Mouse (Mus musculus): ENCODE results near the gene Dzip3. TPM values are rescaled to one million over a fixed set of nuclear protein-coding genes. Genes with fewer than 3 reads are reported as not detected.

Gene Dzip3
- 69.3 and 80.9 TPM in 2 replicates for polyA plus RNA-seq (2014; fragmentation: Nextera tagmentation; extraction: Ambion mirVana)

DNA sequence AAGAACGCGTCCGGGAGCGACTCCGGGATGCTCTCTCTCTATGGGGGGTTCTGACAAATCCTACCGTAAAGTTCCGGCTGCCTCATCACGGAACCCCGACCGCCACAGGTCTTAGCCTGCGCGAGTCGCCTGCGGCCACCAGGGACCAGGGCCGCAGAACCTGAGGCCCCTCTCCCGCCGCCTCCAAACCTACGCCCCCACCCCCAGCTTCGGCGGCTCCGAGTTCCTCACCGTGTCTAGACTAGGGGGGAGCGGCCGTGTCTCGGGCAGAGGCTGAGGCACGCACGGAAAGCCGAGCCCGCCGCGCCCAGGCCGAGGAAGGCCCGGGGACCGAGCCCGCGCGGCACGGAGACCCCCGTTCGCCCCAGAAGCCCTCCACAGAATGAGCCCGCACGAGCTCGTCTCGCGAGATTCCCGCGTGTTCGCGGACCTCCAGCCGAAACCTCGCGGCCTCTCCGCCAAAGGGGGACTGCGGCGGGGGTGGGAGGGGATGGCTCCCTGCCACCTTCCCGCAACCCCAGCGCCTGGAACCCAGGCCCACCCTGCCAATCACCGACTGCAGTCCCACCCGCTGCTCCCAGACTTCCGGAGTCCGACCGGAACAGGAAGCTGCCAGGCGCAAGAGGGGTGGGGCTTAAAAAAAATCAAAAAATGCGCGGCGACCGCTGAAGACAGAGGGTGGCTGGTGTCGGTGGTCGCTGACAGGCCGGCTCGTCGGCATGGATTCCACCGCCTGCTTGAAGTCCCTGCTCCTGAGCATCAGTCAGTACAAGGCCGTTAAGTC lies at the start of gene Dzip3, which contains the start of gene Cip2a:
Dzip3 (minus strand) TSS at position 607 of the 784 bp plus-strand sequence.
Cip2a (plus strand) TSS at position 627 of the 784 bp plus-strand sequence.
- Histone ChIP-seq H3K9ac (replicated peaks; ENCODE audit: low read length) (peak within 1 kb of the TSS; percentile 99), H3K27me3 (ENCODE audit: control insufficient read depth, insufficient read depth, low read length) (no peaks in the 10 kb centered on the region), H3K27ac (replicated peaks; ENCODE audit: low read depth, low read length) (peak within 1 kb of the TSS; percentile 98), H3K4me3 (replicated peaks; ENCODE audit: low read depth, low read length) (peak within 1 kb of the TSS; percentile 86), H3K9me3 (ENCODE audit: control insufficient read depth, low read length) (no peaks in the 10 kb centered on the region), H3K4me2 (ENCODE audit: low read length) (peak within 1 kb of the TSS; percentile 80), H3K4me1 (ENCODE audit: control insufficient read depth, insufficient read depth, low read length) (peaks cover 12% of the 10 kb centered on the region; the same call in 1 of the 2 replicates), H3K36me3 (ENCODE audit: control insufficient read depth, insufficient read depth, low read length) (no peaks in the 10 kb centered on the region)
- DNase-seq = peak; percentile 97
- WGBS = under 1% methylated on average over 74 of the region's 74 CpGs
- peak; percentile 99 for ATAC-seq (ENCODE audit: low FRiP score, low TSS enrichment)

- H3K4me2 ChIP-seq (ENCODE audit: low read length) = no peak overlapping the region
- H3K27me3 ChIP-seq (ENCODE audit: control insufficient read depth, insufficient read depth, low read length) = no peaks in the 10 kb centered on the region
- no peak overlapping the region for H3K4me3 ChIP-seq (replicated peaks; ENCODE audit: low read depth, low read length)
- no peak overlapping the region for H3K9ac ChIP-seq (replicated peaks; ENCODE audit: low read length)
- 85% methylated on average over 3 of the region's 3 CpGs for WGBS
- no peak overlapping the region for H3K27ac ChIP-seq (replicated peaks; ENCODE audit: low read depth, low read length)
- H3K36me3 ChIP-seq (ENCODE audit: control insufficient read depth, insufficient read depth, low read length) = no peaks in the 10 kb centered on the region
- DNase-seq = no peak
- no peaks in the 10 kb centered on the region for H3K4me1 ChIP-seq (ENCODE audit: control insufficient read depth, insufficient read depth, low read length)
- H3K9me3 ChIP-seq (ENCODE audit: control insufficient read depth, low read length) = no peaks in the 10 kb centered on the region
- no peak for ATAC-seq (ENCODE audit: low FRiP score, low TSS enrichment)
Measured at GRCm38 (mm10) chr16:49040554-49041221, 46.7 kb upstream of the Dzip3 start.

GRCm38 (mm10) chr16:49037771-49038170 lies 43.8 kb upstream of the Dzip3 start:
- ATAC-seq (ENCODE audit: low FRiP score, low TSS enrichment) = no peak
- H3K4me3 ChIP-seq (replicated peaks; ENCODE audit: low read depth, low read length) = no peak overlapping the region
- 85% methylated on average over 4 of the region's 4 CpGs for WGBS

DNA sequence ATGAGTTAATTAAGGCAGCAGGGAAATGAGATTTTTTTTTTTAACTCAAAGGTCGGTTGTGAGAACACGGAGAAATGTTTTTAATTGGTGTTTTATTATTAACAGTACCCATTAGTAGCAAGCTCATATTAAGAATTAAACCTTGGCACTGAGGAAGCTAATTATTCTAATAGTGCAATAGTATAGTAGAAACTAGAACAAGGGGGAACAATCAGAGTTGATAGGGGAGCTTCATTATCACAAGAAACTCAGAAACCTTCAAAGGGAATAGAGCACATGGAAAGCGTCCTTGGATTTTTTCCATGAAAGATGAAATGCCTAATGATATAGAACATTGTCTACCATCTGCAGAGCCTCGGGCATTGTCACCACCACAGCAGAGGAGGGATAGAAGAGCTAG lies 41.9 kb upstream of the Dzip3 start:
- WGBS = 76% methylated on average over 4 of the region's 4 CpGs
- Histone ChIP-seq H3K9me3 (ENCODE audit: control insufficient read depth, low read length) (no peaks in the 10 kb centered on the region), H3K4me3 (replicated peaks; ENCODE audit: low read depth, low read length) (no peak overlapping the region), H3K9ac (replicated peaks; ENCODE audit: low read length) (no peak overlapping the region), H3K36me3 (ENCODE audit: control insufficient read depth, insufficient read depth, low read length) (no peaks in the 10 kb centered on the region), H3K4me1 (ENCODE audit: control insufficient read depth, insufficient read depth, low read length) (no peaks in the 10 kb centered on the region), H3K27me3 (ENCODE audit: control insufficient read depth, insufficient read depth, low read length) (no peaks in the 10 kb centered on the region), H3K4me2 (ENCODE audit: low read length) (no peak overlapping the region), H3K27ac (replicated peaks; ENCODE audit: low read depth, low read length) (no peak overlapping the region)
- DNase-seq (peak; percentile 4), ATAC-seq (ENCODE audit: low FRiP score, low TSS enrichment) (no peak)

More at GRCm38 (mm10) chr16:49037771-49038170, 43.8 kb upstream of the Dzip3 start:
- H3K9ac ChIP-seq (replicated peaks; ENCODE audit: low read length) = no peak overlapping the region
- no peak overlapping the region for H3K27ac ChIP-seq (replicated peaks; ENCODE audit: low read depth, low read length)
- DNase-seq = no peak
- H3K9me3 ChIP-seq (ENCODE audit: control insufficient read depth, low read length) = no peaks in the 10 kb centered on the region
- H3K4me1 ChIP-seq (ENCODE audit: control insufficient read depth, insufficient read depth, low read length) = no peaks in the 10 kb centered on the region
- H3K4me2 ChIP-seq (ENCODE audit: low read length) = no peak overlapping the region
- H3K27me3 ChIP-seq (ENCODE audit: control insufficient read depth, insufficient read depth, low read length) = no peaks in the 10 kb centered on the region
- H3K36me3 ChIP-seq (ENCODE audit: control insufficient read depth, insufficient read depth, low read length) = no peaks in the 10 kb centered on the region

- 81% methylated on average over 5 of the region's 5 CpGs for WGBS
- peak; percentile 81 for DNase-seq
Measured at GRCm38 (mm10) chr16:49016620-49017332, 22.8 kb upstream of the Dzip3 start.

DNA sequence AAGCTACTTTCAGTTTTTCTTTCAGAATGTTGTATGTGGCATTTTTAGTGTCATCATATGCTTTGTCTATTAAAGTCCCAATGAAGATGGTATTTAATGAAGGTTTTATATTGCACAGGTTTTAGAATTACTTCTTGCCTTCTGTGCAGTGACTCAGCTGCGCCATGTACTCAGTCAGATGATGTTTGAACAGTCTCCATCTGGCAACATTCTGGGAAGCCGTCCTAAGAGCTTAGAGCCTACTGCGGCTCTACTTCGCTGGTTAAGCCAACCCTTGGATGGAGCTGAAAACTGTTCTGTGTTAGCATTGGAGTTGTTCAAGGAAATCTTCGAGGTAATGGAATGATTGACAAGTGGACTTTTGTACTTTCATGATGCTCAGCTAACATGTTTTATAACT lies 10.2 kb upstream of the Dzip3 start:
- no peaks in the 10 kb centered on the region for H3K9me3 ChIP-seq (ENCODE audit: control insufficient read depth, low read length)
- no peak overlapping the region for H3K27ac ChIP-seq (replicated peaks; ENCODE audit: low read depth, low read length)
- peaks cover 24% of the 10 kb centered on the region for H3K36me3 ChIP-seq (ENCODE audit: control insufficient read depth, insufficient read depth, low read length)
- H3K4me3 ChIP-seq (replicated peaks; ENCODE audit: low read depth, low read length) = no peak overlapping the region
- no peak for DNase-seq
- ATAC-seq (ENCODE audit: low FRiP score, low TSS enrichment) = no peak
- 92% methylated on average over 5 of the region's 5 CpGs for WGBS
- H3K4me2 ChIP-seq (ENCODE audit: low read length) = no peak overlapping the region
- H3K9ac ChIP-seq (replicated peaks; ENCODE audit: low read length) = no peak overlapping the region
- no peaks in the 10 kb centered on the region for H3K27me3 ChIP-seq (ENCODE audit: control insufficient read depth, insufficient read depth, low read length)
- no peaks in the 10 kb centered on the region for H3K4me1 ChIP-seq (ENCODE audit: control insufficient read depth, insufficient read depth, low read length)

More at GRCm38 (mm10) chr16:49016620-49017332, 22.8 kb upstream of the Dzip3 start:
- Histone ChIP-seq H3K9me3 (ENCODE audit: control insufficient read depth, low read length) (no peaks in the 10 kb centered on the region), H3K4me1 (ENCODE audit: control insufficient read depth, insufficient read depth, low read length) (no peaks in the 10 kb centered on the region), H3K36me3 (ENCODE audit: control insufficient read depth, insufficient read depth, low read length) (peaks cover 12% of the 10 kb centered on the region), H3K4me3 (replicated peaks; ENCODE audit: low read depth, low read length) (no peak overlapping the region), H3K27me3 (ENCODE audit: control insufficient read depth, insufficient read depth, low read length) (no peaks in the 10 kb centered on the region), H3K27ac (replicated peaks; ENCODE audit: low read depth, low read length) (no peak overlapping the region), H3K4me2 (ENCODE audit: low read length) (no peak overlapping the region), H3K9ac (replicated peaks; ENCODE audit: low read length) (no peak overlapping the region)
- ATAC-seq (ENCODE audit: low FRiP score, low TSS enrichment) = no peak

GRCm38 (mm10) chr16:48994343-48994693 lies 353 bp upstream of the Dzip3 start:
- Histone ChIP-seq H3K27ac (replicated peaks; ENCODE audit: low read depth, low read length) (no peak overlapping the region), H3K36me3 (ENCODE audit: control insufficient read depth, insufficient read depth, low read length) (peaks cover under 1% of the 10 kb centered on the region; the same call in 1 of the 2 replicates), H3K27me3 (ENCODE audit: control insufficient read depth, insufficient read depth, low read length) (no peaks in the 10 kb centered on the region), H3K9me3 (ENCODE audit: control insufficient read depth, low read length) (no peaks in the 10 kb centered on the region), H3K4me3 (replicated peaks; ENCODE audit: low read depth, low read length) (peak overlapping the region; percentile 86), H3K4me1 (ENCODE audit: control insufficient read depth, insufficient read depth, low read length) (peaks cover 12% of the 10 kb centered on the region; the same call in 1 of the 2 replicates), H3K4me2 (ENCODE audit: low read length) (peak overlapping the region; percentile 80), H3K9ac (replicated peaks; ENCODE audit: low read length) (no peak overlapping the region; the same call in 1 of the 2 replicates)
- no peak for DNase-seq
- no peak; the same call in 1 of the 2 replicates for ATAC-seq (ENCODE audit: low FRiP score, low TSS enrichment)
- WGBS = under 1% methylated on average over 18 of the region's 18 CpGs

DNA sequence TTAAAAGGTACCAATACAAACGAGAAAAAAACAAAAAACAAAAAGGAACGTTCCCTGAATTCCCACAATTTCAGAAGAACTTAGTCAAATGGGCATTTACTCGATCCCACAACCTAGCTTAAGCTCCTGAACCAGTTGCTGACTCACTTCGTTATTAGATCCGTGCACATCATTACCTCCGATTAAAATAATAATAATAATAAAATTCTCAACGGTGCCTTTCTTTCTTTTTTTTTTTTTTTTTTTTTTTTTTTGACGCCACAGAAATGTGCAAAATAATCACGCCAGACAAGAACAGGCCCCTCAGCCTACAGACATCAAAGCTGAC lies 770 bp downstream of the Dzip3 start:
- peak overlapping the region; percentile 76 for H3K4me2 ChIP-seq (ENCODE audit: low read length)
- H3K27ac ChIP-seq (replicated peaks; ENCODE audit: low read depth, low read length) = peak overlapping the region; percentile 98
- peak overlapping the region; percentile 99 for H3K9ac ChIP-seq (replicated peaks; ENCODE audit: low read length)
- no peaks in the 10 kb centered on the region for H3K27me3 ChIP-seq (ENCODE audit: control insufficient read depth, insufficient read depth, low read length)
- peaks cover 12% of the 10 kb centered on the region; the same call in 1 of the 2 replicates for H3K4me1 ChIP-seq (ENCODE audit: control insufficient read depth, insufficient read depth, low read length)
- peak overlapping the region; percentile 86 for H3K4me3 ChIP-seq (replicated peaks; ENCODE audit: low read depth, low read length)
- H3K9me3 ChIP-seq (ENCODE audit: control insufficient read depth, low read length) = no peaks in the 10 kb centered on the region
- ATAC-seq (ENCODE audit: low FRiP score, low TSS enrichment) (no peak), DNase-seq (no peak)
- 2% methylated on average over 9 of the region's 9 CpGs for WGBS
- H3K36me3 ChIP-seq (ENCODE audit: control insufficient read depth, insufficient read depth, low read length) = no peaks in the 10 kb centered on the region

Measured in midbrain, embryonic 14.5 days (tissue).